Mouse (Mus musculus): ENCODE results near the gene Taok3.

- TF ChIP-seq POLR2A (IDR thresholded peaks at IDR 0.05; ENCODE audit: insufficient read depth, low read depth, low read length): no peak
- no peak for TF ChIP-seq EP300 (IDR thresholded peaks at IDR 0.05; ENCODE audit: insufficient read depth, low read depth, low read length)
- TF ChIP-seq CTCF (IDR thresholded peaks at IDR 0.05): no peak
These were observed 44.6 kb downstream of the Taok3 start for GRCm38 (mm10) chr5:117164516-117164915.
